Mouse (Mus musculus) E14TG2a.4 (cell line): Measurements from ENCODE around the gene Gm26920.
"Not testable (repeated sequence)": the region's sequence is repeated elsewhere in the genome, so short reads cannot be mapped to it uniquely, and the experiment has no call there.

Experiments used
- H3K27me3 ChIP-seq: 2 replicates; pipeline ENCODE4 v1.6.1; 2014; ENCODE audit warnings: low read length, control low read depth; ENCODE audit not compliant: insufficient read depth
- H3K36me3 ChIP-seq: 2 replicates; pipeline ENCODE4 v1.6.1; 2014; ENCODE audit warnings: low read length, control low read depth; ENCODE audit not compliant: insufficient read depth
- H3K4me1 ChIP-seq: replicated peaks from 2 replicates; pipeline ENCODE4 v1.6.1; 2014; ENCODE audit warnings: low read depth, low read length, control low read depth
- H3K4me3 ChIP-seq: replicated peaks from 2 replicates; pipeline ENCODE4 v1.5.1; 2014; ENCODE audit warnings: mild to moderate bottlenecking, low read length
- H3K9me3 ChIP-seq: 2 replicates; pipeline ENCODE4 v1.6.1; 2014; ENCODE audit warnings: low read length, control low read depth
- CTCF ChIP-seq: conservative IDR thresholded peaks from 2 replicates; pipeline ENCODE4 v1.5.1; 2014; ENCODE audit warnings: low read length
- NANOG ChIP-seq: IDR thresholded peaks from 2 replicates; pipeline ENCODE4 v1.6.1; 2014; ENCODE audit warnings: borderline replicate concordance, low read length, mixed read lengths
- POU5F1 ChIP-seq: IDR thresholded peaks from 2 replicates; pipeline ENCODE4 v1.6.1; 2014; ENCODE audit warnings: low read length, borderline replicate concordance

The Gm26920 gene

GRCm38 (mm10) chr7:30090092-30090969 lies at the start of gene Gm26920, which contains the start of gene Zfp566:
TSS of gene Gm26920 (minus strand) at chr7:30090410.
TSS of gene Zfp566 (minus strand) at chr7:30090527.
- no peaks in the 10 kb centered on the region for H3K27me3 ChIP-seq
- no peaks in the 10 kb centered on the region for H3K9me3 ChIP-seq
- H3K36me3 ChIP-seq, result peaks cover 18% of the 10 kb centered on the region
- H3K4me1 ChIP-seq, result peaks cover 71% of the 10 kb centered on the region
- no peak for TF ChIP-seq NANOG
- TF ChIP-seq POU5F1, result no peak
- TF ChIP-seq CTCF, result no peak
- peak within 1 kb of the TSS; percentile 94 for H3K4me3 ChIP-seq

DNA sequence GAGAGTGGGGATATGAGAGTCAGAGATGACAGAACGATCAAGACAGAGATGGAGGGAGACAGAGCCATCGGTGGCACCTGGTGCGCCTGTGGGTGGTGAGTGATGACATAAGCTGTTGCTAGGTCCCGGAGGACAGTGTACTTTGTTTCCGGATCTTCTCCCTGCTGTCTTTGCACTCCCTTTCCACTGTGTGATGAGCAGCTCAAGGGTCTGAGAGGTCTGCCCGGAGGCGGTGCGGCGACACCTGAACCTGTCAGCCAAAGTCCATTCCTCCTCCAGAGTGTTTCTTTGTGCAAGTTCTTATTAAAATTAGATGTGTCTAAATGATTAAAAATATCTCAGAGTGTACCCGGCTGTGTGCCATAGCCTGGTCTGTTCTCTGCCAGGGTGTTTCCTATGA lies 46.6 kb upstream of the Gm26920 start:
- Histone ChIP-seq H3K9me3 (no peaks in the 10 kb centered on the region), H3K4me3 (no peak overlapping the region), H3K36me3 (peaks cover 37% of the 10 kb centered on the region), H3K4me1 (peaks cover 22% of the 10 kb centered on the region), H3K27me3 (no peaks in the 10 kb centered on the region)
- TF ChIP-seq POU5F1 (no peak), CTCF (no peak), NANOG (no peak)

- H3K4me1 ChIP-seq, result peaks cover 21% of the 10 kb centered on the region
- peaks cover 67% of the 10 kb centered on the region for H3K36me3 ChIP-seq
- no peaks in the 10 kb centered on the region for H3K9me3 ChIP-seq
- no peaks in the 10 kb centered on the region for H3K27me3 ChIP-seq
- H3K4me3 ChIP-seq, result no peak overlapping the region
- TF ChIP-seq NANOG (no peak), POU5F1 (no peak), CTCF (no peak)
These were observed 42.2 kb upstream of the Gm26920 start for GRCm38 (mm10) chr7:30132396-30132795.

DNA sequence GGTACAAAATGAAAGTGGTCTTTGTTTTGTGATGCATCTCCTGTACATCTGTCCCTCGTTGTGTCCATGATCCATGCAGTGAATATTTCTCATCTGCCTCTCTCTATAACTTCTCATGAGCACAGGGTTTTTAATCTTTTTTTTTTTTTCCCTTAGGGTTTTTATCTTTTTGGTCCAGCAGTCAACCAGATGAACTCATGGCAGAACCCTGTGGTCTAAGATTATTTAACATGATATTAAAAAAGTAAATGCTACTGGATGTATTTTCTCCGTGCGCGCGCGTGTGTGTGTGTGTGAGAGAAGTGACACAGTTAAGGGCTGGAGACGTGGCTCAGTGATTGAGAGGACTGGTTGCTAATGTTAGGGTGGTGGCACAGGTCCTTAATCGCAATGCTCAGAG lies 39.7 kb upstream of the Gm26920 start:
- Histone ChIP-seq H3K27me3 (no peaks in the 10 kb centered on the region), H3K4me1 (peaks cover 43% of the 10 kb centered on the region), H3K36me3 (peaks cover 58% of the 10 kb centered on the region), H3K9me3 (no peaks in the 10 kb centered on the region), H3K4me3 (no peak overlapping the region)
- TF ChIP-seq CTCF (no peak), POU5F1 (no peak), NANOG (no peak)

- H3K36me3 ChIP-seq, result 0 out of 2 replicates have a peak, but pooled peaks cover 2% of the 10 kb centered on the region
- peaks cover 18% of the 10 kb centered on the region for H3K9me3 ChIP-seq
- TF ChIP-seq POU5F1 (no peak), CTCF (no peak), NANOG (no peak)
- H3K4me1 ChIP-seq, result peaks cover 37% of the 10 kb centered on the region
- H3K4me3 ChIP-seq, result peak overlapping the region; percentile 91
- no peaks in the 10 kb centered on the region for H3K27me3 ChIP-seq
These were observed 31.9 kb upstream of the Gm26920 start for GRCm38 (mm10) chr7:30122188-30122530.

DNA sequence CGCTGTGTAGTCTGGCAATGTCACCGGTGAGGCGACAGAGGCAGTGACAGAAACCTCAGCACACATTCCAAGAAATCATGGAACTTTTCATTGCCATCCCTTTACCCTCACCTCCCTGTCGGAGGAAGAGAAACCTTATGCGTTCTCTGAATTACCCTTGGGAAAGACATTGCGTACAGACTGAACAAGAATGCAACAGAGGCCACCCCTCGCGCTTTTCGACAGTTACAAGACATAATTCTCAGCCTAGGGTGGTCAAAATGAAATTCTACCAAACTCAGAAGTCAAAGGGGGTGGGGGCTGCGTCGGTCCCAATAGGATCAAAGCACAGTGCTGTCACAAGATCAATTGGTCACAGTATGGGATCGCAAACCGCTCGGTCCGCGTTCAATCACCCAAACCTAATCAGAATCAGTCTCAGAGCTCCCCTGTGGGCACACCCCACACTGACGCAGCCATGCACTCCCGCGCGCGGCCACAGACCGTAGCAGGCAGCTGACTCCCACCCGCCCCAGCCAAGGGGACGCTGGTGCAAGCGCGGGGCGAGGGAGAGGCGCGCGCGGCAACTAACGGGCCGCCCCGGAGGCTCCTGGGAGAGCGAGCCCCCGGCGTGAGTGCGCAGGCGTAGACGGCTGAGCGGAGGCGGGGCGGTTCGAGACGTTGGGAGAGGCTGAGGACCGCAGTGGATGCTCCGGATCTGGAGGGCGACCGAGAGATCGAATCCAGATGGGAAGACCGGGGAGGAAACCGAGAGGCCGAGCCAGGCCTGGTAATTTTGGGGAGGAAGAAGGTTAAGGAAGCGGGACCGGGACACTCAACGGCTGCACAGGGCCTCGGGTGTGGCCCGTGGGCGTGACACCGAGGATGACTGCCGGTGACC lies 31.3 kb upstream of the Gm26920 start, which contains the start of gene Zfp382:
TSS of gene Zfp382 (plus strand) at position 635 of the 880 bp plus-strand sequence.
- peaks cover 23% of the 10 kb centered on the region for H3K9me3 ChIP-seq
- peaks cover 32% of the 10 kb centered on the region for H3K4me1 ChIP-seq
- TF ChIP-seq CTCF, result no peak
- TF ChIP-seq POU5F1, result no peak
- TF ChIP-seq NANOG, result no peak
- H3K36me3 ChIP-seq, result no peaks in the 10 kb centered on the region
- peak within 1 kb of the TSS; percentile 91 for H3K4me3 ChIP-seq
- no peaks in the 10 kb centered on the region for H3K27me3 ChIP-seq

- H3K36me3 ChIP-seq, H3K4me3 ChIP-seq, H3K27me3 ChIP-seq: not testable (repeated sequence)
- Histone ChIP-seq H3K9me3 (peaks cover 53% of the 10 kb centered on the region), H3K4me1 (peaks cover 16% of the 10 kb centered on the region)
These were observed 27.7 kb upstream of the Gm26920 start for GRCm38 (mm10) chr7:30117935-30118334.

GRCm38 (mm10) chr7:30116076-30116475 lies 25.9 kb upstream of the Gm26920 start:
- TF ChIP-seq POU5F1 (no peak), NANOG (no peak), CTCF (no peak)

More at GRCm38 (mm10) chr7:30116076-30116475, 25.9 kb upstream of the Gm26920 start:
- Histone ChIP-seq H3K9me3 (peaks cover 53% of the 10 kb centered on the region), H3K27me3 (no peaks in the 10 kb centered on the region), H3K36me3 (no peaks in the 10 kb centered on the region), H3K4me3 (no peak overlapping the region), H3K4me1 (peaks cover 6% of the 10 kb centered on the region)
